Mouse (Mus musculus) MEL (cell line): ENCODE measurements at regions not wholly inside any gene's neighbourhood (a gene's known extent, or its start where the extent isn't known, plus 50 kb on each side); places are given as distances from the start of the nearest gene placed in this dataset.

Experiments used
- DNase-seq: peaks from one replicate; pipeline ENCODE4 v3.0.0; 2011; ENCODE audit warnings: low read depth, low spot score
- H3K27ac ChIP-seq: 2 replicates; pipeline ENCODE4 v1.5.1; 2012; ENCODE audit warnings: low read depth, mild to moderate bottlenecking, control low read depth, low read length, moderate library complexity; ENCODE audit not compliant: control insufficient read depth
- H3K27me3 ChIP-seq, 2 experiments: fragments of 150-350 bp in 1 of 2; sonication (generic) in 1 of 2; 2 replicates each; pipeline ENCODE4 v1.6.1; 2012; ENCODE audit warnings: low read length in 2 of 2, mild to moderate bottlenecking in 2 of 2, improper control_type of control experiment in 1 of 2, moderate library complexity in 1 of 2; ENCODE audit not compliant: insufficient read depth in 2 of 2, control insufficient read depth in 1 of 2
- H3K36me3 ChIP-seq, 2 experiments: 2 replicates each; pipeline ENCODE4 v1.6.1; 2012 to 2014; ENCODE audit warnings: low read length in 2 of 2, improper control_type of control experiment in 1 of 2, inconsistent platforms in 1 of 2, mild to moderate bottlenecking in 1 of 2; ENCODE audit not compliant: insufficient read depth in 2 of 2, control insufficient read depth in 1 of 2
- H3K4me1 ChIP-seq, 2 experiments: fragments of 150-350 bp in 1 of 2; sonication (generic) in 1 of 2; 2 replicates each; pipeline ENCODE4 v1.6.1; 2012; ENCODE audit warnings: low read length in 2 of 2, improper control_type of control experiment in 1 of 2, mild to moderate bottlenecking in 1 of 2; ENCODE audit not compliant: insufficient read depth in 2 of 2, control insufficient read depth in 1 of 2
- H3K4me3 ChIP-seq, 2 experiments: fragments of 150-350 bp in 1 of 2; sonication (generic) in 1 of 2; 2 replicates each; pipeline ENCODE4 v1.5.1; 2012; ENCODE audit warnings: low read depth in 2 of 2, low read length in 2 of 2, mild to moderate bottlenecking in 2 of 2, moderate library complexity in 2 of 2, control low read depth in 1 of 2, improper control_type of control experiment in 1 of 2; ENCODE audit not compliant: control insufficient read depth in 1 of 2, insufficient read depth in 1 of 2
- H3K79me2 ChIP-seq: 2 replicates; pipeline ENCODE4 v1.6.1; 2012; ENCODE audit warnings: mild to moderate bottlenecking, low read length, moderate library complexity; ENCODE audit not compliant: control insufficient read depth, poor library complexity, insufficient read depth
- H3K9ac ChIP-seq: 2 replicates; pipeline ENCODE4 v1.6.1; 2012; ENCODE audit warnings: low read depth, mild to moderate bottlenecking, control low read depth, low read length, moderate library complexity; ENCODE audit not compliant: control insufficient read depth, poor library complexity, severe bottlenecking
- H3K9me3 ChIP-seq: fragments of 150-350 bp; sonication (generic); replicated peaks from 2 replicates; pipeline ENCODE4 v1.6.1; 2012; ENCODE audit warnings: mild to moderate bottlenecking, low read length, improper control_type of control experiment, moderate library complexity; ENCODE audit not compliant: insufficient read depth
- BHLHE40 ChIP-seq: IDR thresholded peaks from 2 replicates; pipeline ENCODE4 v1.6.1; 2012; ENCODE audit warnings: low read depth, mild to moderate bottlenecking, inconsistent platforms, low read length, improper control_type of control experiment, borderline replicate concordance
- CHD1 ChIP-seq: IDR thresholded peaks from 2 replicates; pipeline ENCODE4 v1.6.1; 2012; ENCODE audit warnings: low read depth, mild to moderate bottlenecking, inconsistent platforms, low read length, improper control_type of control experiment
- CHD2 ChIP-seq: IDR thresholded peaks from 2 replicates; pipeline ENCODE4 v1.6.1; 2011; ENCODE audit warnings: low read length, improper control_type of control experiment
- ELF1 ChIP-seq: IDR thresholded peaks from 2 replicates; pipeline ENCODE4 v1.6.1; 2014; ENCODE audit warnings: low read depth, mild to moderate bottlenecking, inconsistent platforms, low read length, improper control_type of control experiment, moderate library complexity
- EP300 ChIP-seq, 2 experiments: IDR thresholded peaks; 2 replicates each; pipeline ENCODE4 v1.6.1; 2011; ENCODE audit warnings: improper control_type of control experiment in 2 of 2, low read length in 2 of 2, low read depth in 1 of 2, mild to moderate bottlenecking in 1 of 2
- ETS1 ChIP-seq: IDR thresholded peaks from 2 replicates; pipeline ENCODE4 v1.6.1; 2012; ENCODE audit warnings: low read depth, mild to moderate bottlenecking, inconsistent platforms, low read length, improper control_type of control experiment, moderate library complexity
- GABPA ChIP-seq: IDR thresholded peaks from 2 replicates; pipeline ENCODE4 v1.6.1; 2012; ENCODE audit warnings: low read depth, mild to moderate bottlenecking, inconsistent platforms, low read length, improper control_type of control experiment, moderate library complexity
- GATA1 ChIP-seq: IDR thresholded peaks from 2 replicates; pipeline ENCODE4 v1.6.1; 2011; ENCODE audit warnings: low read depth, low read length, improper control_type of control experiment
- JUND ChIP-seq: IDR thresholded peaks from 2 replicates; pipeline ENCODE4 v1.6.1; 2011; ENCODE audit warnings: low read depth, mild to moderate bottlenecking, improper control_type of control experiment, low read length
- KAT2A ChIP-seq: conservative IDR thresholded peaks from 2 replicates; pipeline ENCODE4 v1.6.1; 2012; ENCODE audit warnings: low read depth, low read length, improper control_type of control experiment, inconsistent platforms
- MAFK ChIP-seq: IDR thresholded peaks from 2 replicates; pipeline ENCODE4 v1.6.1; 2011; ENCODE audit warnings: low read depth, mild to moderate bottlenecking, low read length, improper control_type of control experiment, borderline replicate concordance
- MAX ChIP-seq: IDR thresholded peaks from 2 replicates; pipeline ENCODE4 v1.6.1; 2011; ENCODE audit warnings: low read length, improper control_type of control experiment
- MAZ ChIP-seq: IDR thresholded peaks from 2 replicates; pipeline ENCODE4 v1.6.1; 2012; ENCODE audit warnings: low read depth, mild to moderate bottlenecking, inconsistent platforms, low read length, improper control_type of control experiment
- MYB ChIP-seq: IDR thresholded peaks from 2 replicates; pipeline ENCODE4 v1.6.1; 2011; ENCODE audit warnings: mild to moderate bottlenecking, low read depth, low read length, improper control_type of control experiment
- MYC ChIP-seq: IDR thresholded peaks from 2 replicates; pipeline ENCODE4 v1.6.1; 2011; ENCODE audit warnings: low read depth, mild to moderate bottlenecking, low read length, improper control_type of control experiment, moderate library complexity
- NRF1 ChIP-seq: IDR thresholded peaks from 2 replicates; pipeline ENCODE4 v1.6.1; 2014; ENCODE audit warnings: low read depth, mild to moderate bottlenecking, inconsistent platforms, low read length, improper control_type of control experiment, moderate library complexity; ENCODE audit not compliant: poor library complexity, insufficient read depth, severe bottlenecking
- POLR2AphosphoS5 ChIP-seq: IDR thresholded peaks from 2 replicates; pipeline ENCODE4 v1.6.1; 2012; ENCODE audit warnings: low read depth, borderline replicate concordance, mild to moderate bottlenecking, inconsistent platforms, low read length, moderate library complexity, mixed read lengths
- USF2 ChIP-seq, 2 experiments: IDR thresholded peaks; 2 replicates each; pipeline ENCODE4 v1.6.1; 2011 to 2012; ENCODE audit warnings: improper control_type of control experiment in 2 of 2, low read length in 2 of 2, borderline replicate concordance in 1 of 2, inconsistent platforms in 1 of 2, low read depth in 1 of 2, mild to moderate bottlenecking in 1 of 2; ENCODE audit not compliant: insufficient read depth in 1 of 2
- ZMIZ1 ChIP-seq: IDR thresholded peaks from 2 replicates; pipeline ENCODE4 v1.6.1; 2012; ENCODE audit warnings: low read depth, mild to moderate bottlenecking, inconsistent platforms, low read length, improper control_type of control experiment, moderate library complexity

DNA sequence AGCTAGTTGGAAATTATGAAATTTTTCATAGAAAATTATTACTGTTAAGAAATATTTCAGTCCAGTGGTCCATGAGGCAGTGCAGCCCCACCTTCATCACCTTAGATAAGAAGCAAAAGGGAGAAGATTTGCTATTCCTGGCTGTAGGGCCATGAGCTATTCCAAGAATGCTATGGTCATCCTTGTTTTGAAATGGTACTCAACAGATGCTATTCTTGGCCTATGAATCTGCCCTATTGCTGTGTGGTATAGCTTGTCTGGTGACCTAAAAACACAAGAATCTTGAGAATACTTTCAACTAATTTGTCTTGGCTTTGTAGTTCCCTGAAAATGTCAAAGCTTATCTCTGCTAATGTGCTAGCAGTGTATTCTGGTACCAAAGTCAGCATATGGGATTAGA is 254.8 kb upstream of the Rasgrp1 start:
- Histone ChIP-seq H3K27ac (no peak overlapping the region), H3K4me1 (no peaks in the 10 kb centered on the region), H3K4me3 (no peak overlapping the region), H3K27me3 (no peaks in the 10 kb centered on the region)
- no peak for TF ChIP-seq ETS1
- no peak for TF ChIP-seq GATA1
- no peak for TF ChIP-seq MYC
- no peak for TF ChIP-seq MAX
- TF ChIP-seq MAFK, result no peak
- TF ChIP-seq MAZ, result no peak
- no peak for TF ChIP-seq NRF1
- no peak for TF ChIP-seq MYB
- TF ChIP-seq ZMIZ1, result no peak
- TF ChIP-seq JUND, result no peak
- TF ChIP-seq ELF1, result no peak
- TF ChIP-seq POLR2AphosphoS5, result no peak
- no peak for TF ChIP-seq EP300 (IDR thresholded peaks at IDR 0.05; ENCODE audit: low read depth in 1 of 2, low read length in 2 of 2)
- no peak for TF ChIP-seq GABPA
- TF ChIP-seq KAT2A, result no peak
- no peak for TF ChIP-seq USF2 (IDR thresholded peaks at IDR 0.05; ENCODE audit: borderline replicate concordance in 1 of 2, insufficient read depth in 1 of 2, low read depth in 1 of 2, low read length in 2 of 2)
- TF ChIP-seq, all 39 proteins: peak for 0
- no peak overlapping the region for H3K9ac ChIP-seq
- DNase-seq, result no peak
- H3K36me3 ChIP-seq, result no peaks in the 10 kb centered on the region
- no peaks in the 10 kb centered on the region for H3K9me3 ChIP-seq
- no peaks in the 10 kb centered on the region for H3K79me2 ChIP-seq

DNA sequence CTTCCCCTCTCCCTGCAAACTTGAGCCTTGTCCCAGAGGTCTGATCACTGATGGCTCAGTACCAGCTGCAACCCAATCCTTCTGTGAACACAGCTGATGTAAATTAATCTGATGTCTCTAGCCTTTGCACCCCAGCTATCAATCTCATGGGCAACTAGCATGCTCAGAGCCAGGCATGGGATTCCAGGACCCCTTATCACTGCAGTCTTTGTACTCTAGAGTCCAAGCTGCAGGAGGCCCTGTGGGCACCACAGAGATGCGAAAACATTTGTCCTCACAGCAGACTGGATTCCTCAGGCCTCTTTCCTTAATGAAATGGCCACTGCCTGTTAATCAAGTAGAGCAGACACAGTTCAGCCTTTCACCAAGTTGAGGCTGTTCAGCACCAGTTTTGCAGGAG is 272.0 kb upstream of the Rasgrp1 start:
- no peaks in the 10 kb centered on the region for H3K4me1 ChIP-seq
- no peak for DNase-seq
- no peak overlapping the region for H3K27ac ChIP-seq
- no peaks in the 10 kb centered on the region for H3K36me3 ChIP-seq
- H3K9me3 ChIP-seq, result no peaks in the 10 kb centered on the region
- TF ChIP-seq BHLHE40 (no peak), ETS1 (no peak), MAZ (no peak), CHD2 (no peak), CHD1 (no peak), JUND (no peak)
- TF ChIP-seq, all 39 proteins: peak for 0
- Histone ChIP-seq H3K27me3 (no peaks in the 10 kb centered on the region; a peak in 1 of 4 replicates), H3K79me2 (no peaks in the 10 kb centered on the region), H3K9ac (no peak overlapping the region), H3K4me3 (no peak overlapping the region)
